Mouse (Mus musculus): ENCODE results near the gene Gm11444.

- TF ChIP-seq TAL1 (IDR thresholded peaks at IDR 0.05; ENCODE audit: low read length) (no peak), GATA1 (IDR thresholded peaks at IDR 0.05; ENCODE audit: low read length) (no peak)
Measured at GRCm38 (mm10) chr11:85864363-85864762, 14.2 kb upstream of the Gm11444 start.

All from erythroblast, embryonic 14.5 days (primary cell).